Mouse (Mus musculus): ENCODE data around the gene Ccdc187.

- TF ChIP-seq POLR2A (IDR thresholded peaks at IDR 0.05; ENCODE audit: insufficient read length, low read depth) (peak; percentile 86), POLR2AphosphoS2 (IDR thresholded peaks at IDR 0.05; ENCODE audit: insufficient read length, low read depth) (peak; percentile 77), MYOD1 (IDR thresholded peaks at IDR 0.05; ENCODE audit: control insufficient read depth in 1 of 3, insufficient read length in 2 of 3, low read depth in 2 of 3) (no peak), MAX (IDR thresholded peaks at IDR 0.05; ENCODE audit: low read depth) (no peak), TCF12 (IDR thresholded peaks at IDR 0.05; ENCODE audit: insufficient read depth, poor library complexity, severe bottlenecking) (no peak)
These were observed 57.0 kb downstream of the Ccdc187 start, which contains the start of gene Qsox2 for GRCm38 (mm10) chr2:26237290-26237782.
